Mouse (Mus musculus) liver, embryonic 14.5 days (tissue): ENCODE results near the gene Iqub.

ENCODE experiments used
- CTCF ChIP-seq: IDR thresholded peaks from 2 replicates; pipeline ENCODE4 v1.5.1; 2016; ENCODE audit warnings: antibody characterized with exemption, low read depth, control low read depth
- EP300 ChIP-seq: IDR thresholded peaks from 2 replicates; pipeline ENCODE4 v1.6.1; 2016; ENCODE audit warnings: antibody characterized with exemption, low read depth

DNA sequence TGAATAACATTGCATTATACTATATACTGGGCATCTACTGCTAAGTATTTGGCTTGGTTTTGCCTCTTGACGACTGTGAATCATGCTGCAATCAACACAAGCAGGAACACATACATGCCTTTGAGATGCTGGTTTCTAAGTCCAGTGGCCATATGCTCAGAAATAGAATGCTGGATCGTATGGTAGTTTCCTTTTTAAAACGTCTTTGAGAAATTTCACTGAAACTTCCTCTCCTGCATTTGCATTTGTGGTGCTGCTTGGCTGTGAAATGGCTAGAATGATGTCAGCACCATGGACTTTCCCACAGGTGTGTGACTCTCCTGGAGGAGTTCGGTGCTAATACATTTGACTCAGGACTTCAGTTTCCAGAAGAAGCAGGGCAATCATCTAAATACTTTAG, 25.2 kb upstream of the Iqub start:
- TF ChIP-seq CTCF (no peak), EP300 (no peak)
